Mouse (Mus musculus): ENCODE data around the gene Cabp5. TPM values are rescaled to one million over a fixed set of nuclear protein-coding genes. Genes with fewer than 3 reads are reported as not detected.
"Not testable (repeated sequence)": the region's sequence is repeated elsewhere in the genome, so short reads cannot be mapped to it uniquely, and the experiment has no call there.

The Cabp5 gene
- polyA plus RNA-seq (2014; fragmentation: Nextera tagmentation; extraction: Ambion mirVana) = not detected in 2 replicates

GRCm38 (mm10) chr7:13397832-13398231 is at the start of gene Cabp5:
Cabp5 (plus strand) TSS chr7:13398132.
- H3K27ac ChIP-seq (replicated peaks in 1 of 2; ENCODE audit: control insufficient read depth in 1 of 2, insufficient read depth in 1 of 2, low read depth in 2 of 2, low read length in 2 of 2) = no peak within 1 kb of the TSS
- no peaks in the 10 kb centered on the region for H3K4me1 ChIP-seq (ENCODE audit: control insufficient read depth in 2 of 2, insufficient read depth in 2 of 2, low read length in 2 of 2)
- H3K36me3 ChIP-seq (ENCODE audit: control insufficient read depth, insufficient read depth, low read length) = no peaks in the 10 kb centered on the region
- H3K27me3 ChIP-seq (ENCODE audit: control insufficient read depth, insufficient read depth, low read length) = no peaks in the 10 kb centered on the region
- H3K4me3 ChIP-seq (ENCODE audit: control insufficient read depth in 1 of 2, insufficient read depth in 1 of 2, low read depth in 1 of 2, low read length in 2 of 2) = no peak within 1 kb of the TSS
- H3K9ac ChIP-seq (ENCODE audit: low read length) = no peak within 1 kb of the TSS
- ATAC-seq (ENCODE audit: insufficient number of reproducible peaks, insufficient read depth, low FRiP score, low read depth) = no peak
- 59% methylated on average over 1 of the region's 1 CpGs for WGBS
- no peak within 1 kb of the TSS for H3K4me2 ChIP-seq (ENCODE audit: low read length)
- H3K9me3 ChIP-seq (ENCODE audit: control insufficient read depth, low read length) = 0 out of 2 replicates have a peak, but pooled peaks cover 2% of the 10 kb centered on the region

- no peak overlapping the region for H3K9ac ChIP-seq (ENCODE audit: low read length)
- ATAC-seq (ENCODE audit: insufficient number of reproducible peaks, insufficient read depth, low FRiP score, low read depth) = no peak
- H3K4me2 ChIP-seq (ENCODE audit: low read length) = no peak overlapping the region
- peaks cover 33% of the 10 kb centered on the region for H3K36me3 ChIP-seq (ENCODE audit: control insufficient read depth, insufficient read depth, low read length)
- no peaks in the 10 kb centered on the region for H3K27me3 ChIP-seq (ENCODE audit: control insufficient read depth, insufficient read depth, low read length)
- H3K4me1 ChIP-seq (ENCODE audit: control insufficient read depth in 2 of 2, insufficient read depth in 2 of 2, low read length in 2 of 2) = no peaks in the 10 kb centered on the region
- no peak overlapping the region for H3K4me3 ChIP-seq (ENCODE audit: control insufficient read depth in 1 of 2, insufficient read depth in 1 of 2, low read depth in 1 of 2, low read length in 2 of 2)
- no peak overlapping the region for H3K27ac ChIP-seq (replicated peaks in 1 of 2; ENCODE audit: control insufficient read depth in 1 of 2, insufficient read depth in 1 of 2, low read depth in 2 of 2, low read length in 2 of 2)
- peaks cover 13% of the 10 kb centered on the region; the same call in 1 of the 2 replicates for H3K9me3 ChIP-seq (ENCODE audit: control insufficient read depth, low read length)
These were observed 42.0 kb upstream of the Cabp5 start for GRCm38 (mm10) chr7:13355943-13356342.

GRCm38 (mm10) chr7:13380588-13380987 is 17.3 kb upstream of the Cabp5 start:
- H3K27me3 ChIP-seq (ENCODE audit: control insufficient read depth, insufficient read depth, low read length) = no peaks in the 10 kb centered on the region
- no peaks in the 10 kb centered on the region for H3K36me3 ChIP-seq (ENCODE audit: control insufficient read depth, insufficient read depth, low read length)
- 68% methylated on average over 2 of the region's 2 CpGs for WGBS
- H3K9ac ChIP-seq (ENCODE audit: low read length) = no peak overlapping the region
- no peak overlapping the region for H3K4me2 ChIP-seq (ENCODE audit: low read length)
- ATAC-seq (ENCODE audit: insufficient number of reproducible peaks, insufficient read depth, low FRiP score, low read depth) = no peak
- H3K9me3 ChIP-seq (ENCODE audit: control insufficient read depth, low read length) = no peaks in the 10 kb centered on the region
- no peaks in the 10 kb centered on the region for H3K4me1 ChIP-seq (ENCODE audit: control insufficient read depth in 2 of 2, insufficient read depth in 2 of 2, low read length in 2 of 2)
- H3K4me3 ChIP-seq (ENCODE audit: control insufficient read depth in 1 of 2, insufficient read depth in 1 of 2, low read depth in 1 of 2, low read length in 2 of 2) = no peak overlapping the region
- H3K27ac ChIP-seq (replicated peaks in 1 of 2; ENCODE audit: control insufficient read depth in 1 of 2, insufficient read depth in 1 of 2, low read depth in 2 of 2, low read length in 2 of 2) = no peak overlapping the region

DNA sequence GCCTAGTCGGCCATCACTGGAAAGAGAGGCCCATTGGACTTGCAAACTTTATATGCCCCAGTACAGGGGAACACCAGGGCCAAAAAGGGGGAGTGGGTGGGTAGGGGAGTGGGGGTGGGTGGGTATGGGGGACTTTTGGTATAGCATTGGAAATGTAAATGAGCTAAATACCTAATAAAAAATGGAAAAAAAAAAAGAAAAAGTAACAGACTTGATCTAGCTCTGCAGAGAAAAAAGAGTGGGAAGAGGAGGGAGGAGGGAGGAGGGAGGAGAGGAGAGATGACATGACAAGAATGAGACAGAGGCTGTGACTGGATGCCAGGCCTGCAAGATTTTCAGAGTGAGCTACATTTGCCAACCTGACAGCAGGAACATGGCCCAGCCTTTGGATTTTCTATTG is 52.6 kb downstream of the Cabp5 start, which contains the start of gene Bsph1:
Gene Bsph1 (plus strand): TSS at position 301 of the 400 bp plus-strand sequence.
- H3K9ac ChIP-seq (ENCODE audit: low read length); H3K9me3 ChIP-seq (ENCODE audit: control insufficient read depth, low read length); H3K27me3 ChIP-seq (ENCODE audit: control insufficient read depth, insufficient read depth, low read length); ATAC-seq (ENCODE audit: insufficient number of reproducible peaks, insufficient read depth, low FRiP score, low read depth); H3K27ac ChIP-seq (replicated peaks in 1 of 2; ENCODE audit: control insufficient read depth in 1 of 2, insufficient read depth in 1 of 2, low read depth in 2 of 2, low read length in 2 of 2); H3K4me2 ChIP-seq (ENCODE audit: low read length); H3K4me1 ChIP-seq (ENCODE audit: control insufficient read depth in 2 of 2, insufficient read depth in 2 of 2, low read length in 2 of 2); H3K4me3 ChIP-seq (ENCODE audit: control insufficient read depth in 1 of 2, insufficient read depth in 1 of 2, low read depth in 1 of 2, low read length in 2 of 2); H3K36me3 ChIP-seq (ENCODE audit: control insufficient read depth, insufficient read depth, low read length): not testable (repeated sequence)
- WGBS = 33% methylated on average over 1 of the region's 1 CpGs

Other genes starting within 250 kb of the Cabp5 start
- gene Vmn1r88, start 238.6 kb upstream of the Cabp5 start, polyA plus RNA-seq (2014; fragmentation: Nextera tagmentation; extraction: Ambion mirVana) = not detected in 2 replicates
- not detected in 2 replicates for gene Vmn1r89, start 185.1 kb upstream of the Cabp5 start, polyA plus RNA-seq (2014; fragmentation: Nextera tagmentation; extraction: Ambion mirVana)
- gene Lig1, start 120.8 kb upstream of the Cabp5 start, polyA plus RNA-seq (2014; fragmentation: Nextera tagmentation; extraction: Ambion mirVana) = 53.4 and 57.5 TPM in 2 replicates
- 3.3 and 4.2 TPM in 2 replicates for gene Zswim9, start 119.4 kb upstream of the Cabp5 start, polyA plus RNA-seq (2014; fragmentation: Nextera tagmentation; extraction: Ambion mirVana)
- 0.38 and 0.55 TPM in 2 replicates for gene Pla2g4c, start 73.5 kb upstream of the Cabp5 start, polyA plus RNA-seq (2014; fragmentation: Nextera tagmentation; extraction: Ambion mirVana)
- not detected in 2 replicates for gene Bsph1, start 52.7 kb downstream of the Cabp5 start, polyA plus RNA-seq (2014; fragmentation: Nextera tagmentation; extraction: Ambion mirVana)
- gene Bsph2, start 172.9 kb downstream of the Cabp5 start, polyA plus RNA-seq (2014; fragmentation: Nextera tagmentation; extraction: Ambion mirVana) = not detected in 2 replicates
- not detected in 2 replicates for gene Sult2a5, start 225.8 kb downstream of the Cabp5 start, polyA plus RNA-seq (2014; fragmentation: Nextera tagmentation; extraction: Ambion mirVana)

All from heart, embryonic 14.5 days (tissue).